Mouse (Mus musculus) heart, embryonic 16.5 days (tissue): ENCODE data around the gene Hs3st4. TPM values are rescaled to one million over a fixed set of nuclear protein-coding genes. Genes with fewer than 3 reads are reported as not detected.

Source experiments
- ATAC-seq: fragments of 200-750 bp; cut with Nextera tagmentation; replicated peaks from 2 replicates; pipeline ENCODE4 v1.8.0; 2017; ENCODE audit warnings: moderate number of reproducible peaks; ENCODE audit not compliant: insufficient read depth, low FRiP score; ENCODE audit errors: extremely low read depth
- H3K27ac ChIP-seq: fragments of 300-500 bp; sonication (generic); 2 replicates; pipeline ENCODE4 v1.5.1; 2014; ENCODE audit warnings: mild to moderate bottlenecking, low read length, control low read depth, moderate library complexity
- H3K27me3 ChIP-seq: fragments of 300-500 bp; sonication (generic); 2 replicates; pipeline ENCODE4 v1.6.1; 2014; ENCODE audit warnings: low read length, mixed read lengths; ENCODE audit not compliant: control insufficient read depth, insufficient read depth
- H3K36me3 ChIP-seq: fragments of 300-500 bp; sonication (generic); 2 replicates; pipeline ENCODE4 v1.6.1; 2014; ENCODE audit not compliant: control insufficient read depth, insufficient read depth
- H3K4me1 ChIP-seq: fragments of 300-500 bp; sonication (generic); 2 replicates; pipeline ENCODE4 v1.6.1; 2014; ENCODE audit warnings: low read length, mixed read lengths; ENCODE audit not compliant: control insufficient read depth, insufficient read depth
- H3K4me2 ChIP-seq: fragments of 300-500 bp; sonication (generic); 2 replicates; pipeline ENCODE4 v1.6.1; 2014; ENCODE audit warnings: low read depth, mild to moderate bottlenecking, control low read depth, low read length
- H3K4me3 ChIP-seq: fragments of 300-500 bp; sonication (generic); 2 replicates; pipeline ENCODE4 v1.5.1; 2014; ENCODE audit warnings: mild to moderate bottlenecking, control low read depth, low read length
- H3K9ac ChIP-seq: fragments of 300-500 bp; sonication (generic); 2 replicates; pipeline ENCODE4 v1.6.1; 2014; ENCODE audit warnings: low read length, control low read depth
- H3K9me3 ChIP-seq: fragments of 300-500 bp; sonication (generic); replicated peaks from 2 replicates; pipeline ENCODE4 v1.6.1; 2016; ENCODE audit warnings: low read length; ENCODE audit not compliant: control insufficient read depth
- WGBS: fragments of 180-500 bp; shearing (Covaris S2); extraction: QIAGEN DNeasy Blood & Tissue Kit; methylation state at CpG from one replicate; pipeline ENCODE4 v1.1.7; 2014; 5-methylcytosine and 5-hydroxymethylcytosine counted together
- polyA plus RNA-seq: library from polyadenylated mRNA; unstranded; fragments of >200 nt; fragmentation: Nextera tagmentation; extraction: Ambion mirVana; gene quantifications from 2 replicates; pipeline ENCODE4 v1.2.1, GENCODE M21; 2015

Gene Hs3st4
- polyA plus RNA-seq, 1 experiment from 2014 or later, result 0.53 TPM

DNA sequence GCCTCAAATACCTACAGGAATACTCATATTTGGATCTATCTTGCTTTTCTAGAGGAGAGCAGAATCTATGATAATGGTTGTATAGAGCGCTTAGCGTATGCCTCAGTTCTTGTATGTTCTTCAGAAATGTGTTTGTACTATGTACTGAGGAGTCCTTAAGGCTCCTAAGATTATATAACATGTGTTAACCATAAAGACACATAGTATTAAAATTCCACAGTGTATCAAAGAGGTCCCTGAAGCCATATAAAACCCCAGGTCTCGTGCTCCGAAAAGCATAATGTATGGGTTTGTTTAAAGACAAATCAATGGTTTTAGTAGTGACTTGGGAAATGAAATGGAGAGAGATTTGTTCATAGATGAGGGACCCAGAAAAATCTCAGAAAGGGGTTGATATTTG, 371.4 kb downstream of the Hs3st4 start:
- ATAC-seq, result no peak
- Histone ChIP-seq H3K27ac (no peak overlapping the region), H3K4me3 (no peak overlapping the region), H3K36me3 (no peaks in the 10 kb centered on the region), H3K9me3 (no peaks in the 10 kb centered on the region), H3K4me1 (no peaks in the 10 kb centered on the region), H3K9ac (no peak overlapping the region), H3K27me3 (no peaks in the 10 kb centered on the region), H3K4me2 (no peak overlapping the region)
- WGBS, result 94% methylated on average over 4 of the region's 4 CpGs

DNA sequence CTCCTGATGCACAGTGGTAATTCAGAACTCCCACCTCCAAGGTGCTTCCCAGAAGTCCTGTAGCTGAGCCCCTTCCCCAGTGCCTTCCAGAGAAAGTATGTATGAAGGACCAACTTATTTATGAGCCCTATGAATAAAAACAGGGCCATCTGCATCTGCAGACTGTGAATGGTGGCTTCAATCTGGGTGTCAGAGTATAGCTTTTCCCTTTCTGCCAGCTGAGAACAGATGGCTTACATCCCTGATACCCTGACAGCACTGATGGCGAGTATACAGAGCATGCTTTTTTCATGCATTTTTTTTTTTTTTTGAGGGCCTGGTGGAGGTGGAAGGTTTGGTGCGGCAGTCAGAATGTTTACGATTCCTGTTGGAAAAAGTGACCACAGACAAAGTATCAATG, 375.4 kb downstream of the Hs3st4 start:
- H3K4me3 ChIP-seq, result no peak overlapping the region
- no peaks in the 10 kb centered on the region for H3K4me1 ChIP-seq
- no peak overlapping the region for H3K4me2 ChIP-seq
- no peaks in the 10 kb centered on the region for H3K36me3 ChIP-seq
- no peak overlapping the region for H3K27ac ChIP-seq
- H3K27me3 ChIP-seq, result no peaks in the 10 kb centered on the region
- ATAC-seq, result no peak
- no peak overlapping the region for H3K9ac ChIP-seq
- H3K9me3 ChIP-seq, result no peaks in the 10 kb centered on the region
- 32% methylated on average over 3 of the region's 3 CpGs for WGBS

DNA sequence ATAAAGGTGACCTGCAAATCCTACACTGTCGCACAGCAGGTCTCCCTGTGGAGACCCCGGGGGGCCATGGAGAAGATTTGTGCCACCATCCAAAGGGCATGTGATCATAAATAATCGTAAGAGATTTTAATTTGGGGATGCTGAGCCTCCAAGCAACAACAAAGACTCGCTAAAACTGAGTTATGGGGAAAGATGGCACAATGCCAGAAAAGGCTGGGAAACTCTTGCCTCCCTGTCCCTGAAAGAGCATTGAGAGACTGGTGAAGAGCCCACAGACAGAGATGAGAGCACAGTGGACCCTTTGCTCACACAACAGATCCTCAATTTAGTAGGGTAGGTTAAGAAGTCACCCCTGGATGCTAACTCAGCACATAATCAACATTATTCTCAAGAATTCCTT, 377.2 kb downstream of the Hs3st4 start:
- no peak overlapping the region for H3K4me3 ChIP-seq
- no peak overlapping the region for H3K4me2 ChIP-seq
- H3K27me3 ChIP-seq, result no peaks in the 10 kb centered on the region
- H3K9me3 ChIP-seq, result no peaks in the 10 kb centered on the region
- ATAC-seq, result no peak
- no peak overlapping the region for H3K27ac ChIP-seq
- no peaks in the 10 kb centered on the region for H3K36me3 ChIP-seq
- 66% methylated on average over 4 of the region's 4 CpGs for WGBS
- H3K9ac ChIP-seq, result no peak overlapping the region
- H3K4me1 ChIP-seq, result no peaks in the 10 kb centered on the region

DNA sequence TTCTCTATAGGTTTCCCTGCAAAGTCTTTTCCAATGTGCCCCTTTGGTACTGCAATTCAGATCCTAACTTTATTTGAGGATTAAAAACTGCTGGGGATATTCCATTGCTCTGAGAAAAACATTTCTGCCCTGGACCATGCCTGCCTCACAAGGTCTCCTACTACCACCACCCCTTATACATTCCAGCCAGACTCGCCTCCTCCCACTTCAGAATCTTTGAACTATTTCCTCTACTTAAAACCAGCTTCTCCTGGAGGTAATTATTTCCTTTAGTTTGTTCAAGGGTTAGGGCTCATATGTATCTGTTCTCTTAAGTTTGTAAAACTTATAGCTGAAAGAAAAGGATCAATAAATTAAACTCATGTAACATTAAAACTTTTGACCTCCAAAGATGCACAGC, 389.6 kb downstream of the Hs3st4 start:
- whole genome bisulfite sequencing, result 51% methylated on average over 1 of the region's 1 CpGs
- Histone ChIP-seq H3K9ac (no peak overlapping the region), H3K27me3 (no peaks in the 10 kb centered on the region), H3K36me3 (no peaks in the 10 kb centered on the region), H3K4me2 (no peak overlapping the region), H3K27ac (no peak overlapping the region), H3K4me1 (no peaks in the 10 kb centered on the region), H3K4me3 (no peak overlapping the region), H3K9me3 (no peaks in the 10 kb centered on the region)
- no peak for ATAC-seq

DNA sequence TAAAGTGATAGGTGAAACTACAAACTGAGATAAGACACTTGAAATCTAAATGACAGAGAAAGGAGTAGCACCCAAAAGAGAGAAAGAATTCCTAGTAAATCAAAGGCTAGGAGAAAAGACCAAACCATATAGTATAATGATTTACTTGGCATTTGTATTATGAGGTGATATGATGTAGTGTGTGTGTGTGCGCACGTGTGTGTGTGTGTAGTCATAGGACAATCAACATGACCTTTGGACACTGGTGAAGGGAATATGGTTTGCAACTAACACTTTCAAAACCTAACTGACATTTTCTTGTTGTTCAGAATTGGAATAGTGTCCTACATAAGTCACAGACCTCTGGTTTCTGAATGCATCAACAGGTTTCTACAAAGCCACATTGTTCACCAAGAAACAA, 390.0 kb downstream of the Hs3st4 start:
- Histone ChIP-seq H3K27me3 (no peaks in the 10 kb centered on the region), H3K27ac (no peak overlapping the region), H3K4me1 (no peaks in the 10 kb centered on the region), H3K4me3 (no peak overlapping the region), H3K4me2 (no peak overlapping the region), H3K9me3 (no peaks in the 10 kb centered on the region), H3K9ac (no peak overlapping the region), H3K36me3 (no peaks in the 10 kb centered on the region)
- 87% methylated on average over 2 of the region's 2 CpGs for WGBS
- no peak for ATAC-seq

DNA sequence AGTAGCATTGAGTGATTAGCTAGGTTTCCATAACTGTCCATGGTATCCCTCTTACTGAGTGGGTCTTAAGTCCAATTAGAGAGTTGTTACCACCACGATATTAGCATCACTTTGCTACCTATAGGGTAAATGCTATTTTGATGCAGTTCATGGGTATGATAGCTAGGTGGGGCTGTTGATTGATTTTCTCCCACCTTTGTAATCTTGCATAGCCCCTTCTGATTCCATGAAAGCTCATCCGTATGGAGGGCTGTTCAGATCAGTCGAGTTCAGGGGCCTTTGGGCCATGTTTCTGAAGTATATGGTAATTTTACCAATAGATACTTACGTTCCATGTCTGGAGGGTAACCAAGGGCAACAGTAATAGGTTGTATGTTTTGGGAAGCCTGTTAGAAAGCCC, 400.8 kb downstream of the Hs3st4 start:
- H3K4me2 ChIP-seq, result no peak overlapping the region
- ATAC-seq, result no peak
- H3K36me3 ChIP-seq, result no peaks in the 10 kb centered on the region
- no peaks in the 10 kb centered on the region for H3K27me3 ChIP-seq
- no peak overlapping the region for H3K9ac ChIP-seq
- WGBS, result 36% methylated on average over 4 of the region's 4 CpGs
- no peak overlapping the region for H3K27ac ChIP-seq
- no peaks in the 10 kb centered on the region for H3K4me1 ChIP-seq
- H3K4me3 ChIP-seq, result no peak overlapping the region
- H3K9me3 ChIP-seq, result no peaks in the 10 kb centered on the region; the same call in 1 of the 2 replicates

DNA sequence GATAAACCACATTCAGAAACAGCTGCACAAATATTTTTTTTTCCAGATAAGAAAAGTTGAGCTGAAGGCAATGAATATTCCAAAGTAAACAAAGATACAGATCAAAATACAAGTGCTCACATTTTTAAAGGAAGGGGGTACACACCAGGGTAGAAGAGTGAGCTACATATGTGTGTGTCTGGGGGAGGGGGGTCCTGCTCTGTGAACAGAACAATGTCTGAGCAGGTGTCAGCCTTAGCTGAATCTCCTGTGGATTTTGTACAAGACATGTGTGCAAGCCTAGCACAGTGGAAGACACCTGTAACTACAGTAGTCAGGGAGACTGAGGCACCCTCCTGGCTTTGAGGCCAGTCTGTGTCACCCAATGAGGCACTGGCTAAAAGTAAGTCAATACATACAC, 416.5 kb downstream of the Hs3st4 start:
- Histone ChIP-seq H3K27me3 (no peaks in the 10 kb centered on the region), H3K4me2 (no peak overlapping the region), H3K4me3 (no peak overlapping the region), H3K9me3 (no peaks in the 10 kb centered on the region), H3K27ac (no peak overlapping the region), H3K9ac (no peak overlapping the region), H3K4me1 (no peaks in the 10 kb centered on the region), H3K36me3 (no peaks in the 10 kb centered on the region)
- ATAC-seq, result no peak

DNA sequence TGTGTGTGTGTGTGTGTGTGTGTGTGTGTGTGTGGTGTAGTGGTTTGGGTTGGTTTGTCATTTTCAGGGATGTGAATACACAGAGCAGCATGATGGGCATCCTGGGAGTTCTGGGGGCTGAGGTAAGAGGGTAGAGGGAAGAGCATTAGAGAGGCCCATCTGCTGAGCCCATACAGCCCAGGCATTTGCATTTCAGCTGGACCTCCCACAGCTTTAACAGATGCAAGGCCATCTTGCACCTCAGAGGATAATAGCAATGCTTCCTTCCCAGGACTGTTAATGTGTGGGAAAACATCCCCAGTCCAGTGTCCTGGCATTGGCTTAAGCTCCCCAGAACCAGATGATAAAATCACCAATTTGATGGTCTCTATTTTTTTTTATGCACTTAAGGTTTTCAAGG, 444.3 kb downstream of the Hs3st4 start:
- Histone ChIP-seq H3K36me3 (no peaks in the 10 kb centered on the region), H3K27ac (no peak overlapping the region), H3K4me1 (no peaks in the 10 kb centered on the region), H3K27me3 (no peaks in the 10 kb centered on the region), H3K9me3 (no peaks in the 10 kb centered on the region), H3K9ac (no peak overlapping the region), H3K4me2 (no peak overlapping the region), H3K4me3 (no peak overlapping the region)
- ATAC-seq, result no peak
